Mouse (Mus musculus) brain, adult 2 months (tissue): ENCODE results near the gene Zfpm1.

ENCODE experiments used
- DNase-seq: peaks from one replicate; pipeline ENCODE4 v3.0.0; 2011; ENCODE audit warnings: low read depth, low spot score

Zfpm1 gene

GRCm38 (mm10) chr8:122376365-122377231 lies 94.7 kb downstream of the Zfpm1 start, which contains the start of gene Zc3h18:
TSS of gene Zc3h18 (plus strand) at chr8:122376609.
- peak; percentile 99 for DNase-seq

- DNase-seq = no peak
Measured at GRCm38 (mm10) chr8:122383039-122383438, 101.1 kb downstream of the Zfpm1 start.
